Mouse (Mus musculus): Measurements from ENCODE around the gene Csn2. TPM values are rescaled to one million over a fixed set of nuclear protein-coding genes. Genes with fewer than 3 reads are reported as not detected.

Gene Csn2
- not detected for total RNA-seq (2021)

GRCm38 (mm10) chr5:87699530-87699929 is at the start of gene Csn2:
TSS of gene Csn2 (minus strand) at chr5:87699630.
- DNase-seq: no peak
- intact Hi-C loops (cut with DNase I): no loop called here

GRCm38 (mm10) chr5:87734821-87735220 is 35.4 kb upstream of the Csn2 start:
- intact Hi-C loops (cut with DNase I): no loop called here
- DNase-seq: no peak

- DNase-seq: no peak
- intact Hi-C loops (cut with DNase I): no loop called here
Measured at GRCm38 (mm10) chr5:87705891-87706290, 6.5 kb upstream of the Csn2 start.

GRCm38 (mm10) chr5:87665908-87666307 is 33.5 kb downstream of the Csn2 start, which contains the start of gene Csn1s1:
TSS of gene Csn1s1 (plus strand) at chr5:87666208.
- intact Hi-C loops (cut with DNase I): no loop called here
- DNase-seq: no peak

GRCm38 (mm10) chr5:87642787-87643186 is 56.6 kb downstream of the Csn2 start:
- intact Hi-C loops (cut with DNase I): no loop called here
- no peak for DNase-seq

Other genes with a start within 250 kb of the Csn2 start
- gene Ugt2a2, start 217.4 kb downstream of the Csn2 start, total RNA-seq (2021): not detected
- gene Gm43638, start 212.8 kb downstream of the Csn2 start, total RNA-seq (2021): not detected
- not detected for gene Ugt2a1, start 208.8 kb downstream of the Csn2 start, total RNA-seq (2021)
- gene Sult1b1, start 161.4 kb downstream of the Csn2 start, total RNA-seq (2021): not detected
- not detected for gene Sult1d1, start 130.6 kb downstream of the Csn2 start, total RNA-seq (2021)
- gene Sult1e1, start 108.0 kb downstream of the Csn2 start, total RNA-seq (2021): under 1 TPM in 1 of 2 experiments, not detected in 1; 0.27 TPM
- gene Csn1s1, start 33.4 kb downstream of the Csn2 start, total RNA-seq (2021): not detected
- gene Csn1s2a, start 74.9 kb upstream of the Csn2 start, total RNA-seq (2021): not detected
- not detected for gene Csn1s2b, start 108.5 kb upstream of the Csn2 start, total RNA-seq (2021)
- not detected for gene Prr27, start 126.1 kb upstream of the Csn2 start, total RNA-seq (2021)
- gene Odam, start 185.4 kb upstream of the Csn2 start, total RNA-seq (2021): not detected
- not detected for gene Csn3, start 225.9 kb upstream of the Csn2 start, total RNA-seq (2021)